Mouse (Mus musculus): ENCODE results near the gene Lect2. TPM values are rescaled to one million over a fixed set of nuclear protein-coding genes. Genes with fewer than 3 reads are reported as not detected.

Gene Lect2
- total RNA-seq (2021), result not detected
- long read RNA-seq, experiment 1, result 0 reads
- long read RNA-seq, experiment 2, result 0 reads

DNA sequence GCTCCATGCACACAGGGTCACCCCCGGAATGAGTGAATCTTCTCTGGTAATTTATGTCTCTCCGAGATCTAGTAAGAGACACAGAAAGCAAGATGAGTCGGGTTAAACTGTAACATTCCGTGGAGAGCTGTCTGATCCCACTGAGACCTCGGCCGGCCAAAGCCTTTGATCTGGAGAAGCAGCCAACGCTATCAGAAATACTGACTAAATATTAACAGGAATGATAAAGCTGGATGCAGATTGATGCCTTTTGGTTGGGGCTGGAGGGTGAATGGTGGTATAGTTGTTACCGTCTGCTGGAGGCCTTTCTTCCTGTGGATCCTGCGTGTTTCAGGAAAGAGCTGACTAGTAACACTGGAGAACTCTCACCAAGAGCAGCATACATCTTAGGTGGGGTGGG lies at the start of gene Lect2:
Gene Lect2 (minus strand): TSS at position 102 of the 400 bp plus-strand sequence.
- H3K27ac ChIP-seq, result no peak within 1 kb of the TSS
- TF ChIP-seq CTCF (conservative IDR thresholded peaks at IDR 0.05), result no peak
- H3K4me3 ChIP-seq, result no peak within 1 kb of the TSS
- DNase-seq (ENCODE audit: low spot score in 2 of 2), result no peak

DNA sequence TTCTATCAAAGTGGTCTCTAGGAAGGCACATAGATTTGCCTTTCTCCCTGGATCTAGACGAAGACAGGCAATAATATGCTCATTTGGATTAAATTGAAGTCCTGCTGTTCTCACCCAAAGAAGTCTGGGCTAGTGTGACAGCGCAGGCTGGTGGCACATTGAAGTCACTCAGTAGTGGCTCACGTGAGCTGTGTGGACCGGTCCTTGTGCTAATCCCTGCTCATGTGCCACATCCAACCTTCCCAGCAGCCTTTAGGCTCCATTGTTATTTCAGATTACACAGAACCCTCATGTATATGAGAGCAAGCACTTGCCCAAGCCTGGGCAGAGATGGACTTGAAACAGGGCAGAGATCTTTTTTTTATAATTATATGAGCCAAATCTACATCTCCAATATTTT lies 49.0 kb upstream of the Lect2 start:
- DNase-seq (ENCODE audit: low spot score in 2 of 2), result no peak
- no peak for TF ChIP-seq CTCF (conservative IDR thresholded peaks at IDR 0.05)
- Histone ChIP-seq H3K4me3 (no peak overlapping the region), H3K27ac (peak overlapping the region; percentile 25; the same call in 1 of the 2 replicates)

GRCm38 (mm10) chr13:56595246-56595645 lies 46.9 kb upstream of the Lect2 start:
- DNase-seq (ENCODE audit: low spot score in 2 of 2), result no peak
- TF ChIP-seq CTCF (conservative IDR thresholded peaks at IDR 0.05), result no peak
- H3K27ac ChIP-seq, result no peak overlapping the region
- no peak overlapping the region for H3K4me3 ChIP-seq

DNA sequence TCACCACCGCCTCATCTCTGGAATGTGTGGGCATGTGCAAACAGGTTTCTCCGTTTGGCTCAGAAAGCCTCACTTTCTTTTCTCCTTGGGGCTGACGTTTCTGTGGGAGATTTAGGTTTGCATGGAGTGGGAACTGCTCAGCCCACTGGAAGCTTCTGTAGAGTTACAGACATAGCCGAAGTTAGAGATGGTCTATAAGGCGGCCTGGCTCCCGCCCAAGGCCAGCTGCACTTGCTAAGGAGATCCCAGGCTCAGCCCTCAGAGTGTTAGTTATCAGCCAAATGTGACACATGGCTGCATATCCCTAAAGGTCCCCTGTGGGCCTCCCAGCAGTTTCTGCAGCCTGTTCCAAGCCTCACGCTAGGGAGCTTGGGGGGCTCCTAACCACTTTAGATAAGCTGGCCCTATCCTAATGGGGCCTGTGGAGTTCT lies 45.7 kb upstream of the Lect2 start:
- no peak overlapping the region for H3K4me3 ChIP-seq
- no peak for DNase-seq (ENCODE audit: low spot score in 2 of 2)
- no peak for TF ChIP-seq CTCF (conservative IDR thresholded peaks at IDR 0.05)
- H3K27ac ChIP-seq, result no peak overlapping the region

DNA sequence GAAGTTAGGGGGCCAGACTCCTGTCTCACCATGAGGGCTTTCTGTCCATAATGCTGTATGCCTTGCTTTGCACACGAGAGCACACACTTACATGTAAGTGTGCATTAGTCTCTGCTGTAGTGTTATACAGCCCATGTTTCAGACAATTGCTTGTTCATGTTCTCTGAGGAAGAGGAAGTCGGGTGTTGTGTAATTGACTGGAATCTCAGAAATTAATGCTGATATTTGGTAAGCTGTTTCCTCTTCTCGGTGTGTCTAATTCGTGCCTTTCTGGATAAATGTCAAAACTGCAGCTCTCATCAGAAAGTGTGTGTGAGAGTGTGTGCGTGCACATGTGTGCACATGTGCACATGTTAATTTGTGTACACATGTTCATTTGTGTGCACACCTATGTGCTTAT lies 44.9 kb upstream of the Lect2 start:
- no peak overlapping the region for H3K27ac ChIP-seq
- DNase-seq (ENCODE audit: low spot score in 2 of 2), result no peak
- TF ChIP-seq CTCF (conservative IDR thresholded peaks at IDR 0.05), result no peak
- H3K4me3 ChIP-seq, result no peak overlapping the region

DNA sequence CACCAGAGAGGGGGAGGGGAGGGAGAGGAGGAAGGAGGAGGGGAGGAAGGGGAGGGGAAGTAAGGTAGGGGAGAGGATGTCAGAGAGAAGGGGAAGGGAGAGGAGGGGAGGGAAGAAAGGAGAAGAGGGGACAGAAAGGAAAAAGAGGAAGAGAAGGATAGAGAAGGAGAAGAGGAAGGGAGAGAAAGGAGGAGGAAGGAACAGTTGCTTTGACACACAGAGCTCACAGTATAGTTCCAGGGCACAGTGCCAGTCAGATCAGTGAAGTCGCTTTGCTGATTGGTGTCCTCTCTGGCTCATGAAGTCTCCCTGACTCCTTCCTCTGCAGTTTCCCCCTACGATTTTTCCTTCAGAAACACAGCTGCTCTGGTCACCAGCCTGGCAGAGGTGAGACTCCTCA lies 43.6 kb upstream of the Lect2 start:
- no peak for TF ChIP-seq CTCF (conservative IDR thresholded peaks at IDR 0.05)
- no peak for DNase-seq (ENCODE audit: low spot score in 2 of 2)
- Histone ChIP-seq H3K27ac (no peak overlapping the region), H3K4me3 (no peak overlapping the region)

GRCm38 (mm10) chr13:56591191-56591590 lies 42.9 kb upstream of the Lect2 start:
- H3K27ac ChIP-seq, result no peak overlapping the region
- H3K4me3 ChIP-seq, result no peak overlapping the region
- TF ChIP-seq CTCF (conservative IDR thresholded peaks at IDR 0.05), result no peak
- no peak for DNase-seq (ENCODE audit: low spot score in 2 of 2)

- H3K27ac ChIP-seq, result no peak overlapping the region
- no peak for TF ChIP-seq CTCF (conservative IDR thresholded peaks at IDR 0.05)
- no peak overlapping the region for H3K4me3 ChIP-seq
- no peak for DNase-seq (ENCODE audit: low spot score in 2 of 2)
Observed at GRCm38 (mm10) chr13:56590202-56590601, 41.9 kb upstream of the Lect2 start.

- Histone ChIP-seq H3K27ac (no peak overlapping the region), H3K4me3 (no peak overlapping the region)
- DNase-seq (ENCODE audit: low spot score in 2 of 2), result no peak
- no peak for TF ChIP-seq CTCF (conservative IDR thresholded peaks at IDR 0.05)
Observed at GRCm38 (mm10) chr13:56588454-56589117, 40.3 kb upstream of the Lect2 start.

DNA sequence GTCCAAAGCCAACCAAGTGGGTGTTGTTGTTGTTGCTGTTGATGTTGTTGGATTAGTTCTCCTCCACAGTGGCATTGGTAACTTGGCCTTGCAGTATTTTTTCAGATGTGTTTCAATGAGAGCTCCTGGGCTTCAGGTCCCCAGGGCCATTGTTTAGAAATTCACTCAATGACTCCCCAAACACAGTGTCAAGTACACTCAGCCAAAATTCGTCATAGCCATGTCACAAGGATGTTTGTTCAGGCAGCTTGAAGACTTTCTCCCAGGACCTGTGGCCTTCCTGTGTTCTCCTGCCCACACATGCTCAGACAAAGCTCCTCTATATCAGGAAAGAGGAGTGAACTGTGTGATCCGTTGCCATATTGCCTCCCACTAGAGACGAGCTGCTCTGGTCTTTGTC lies 37.7 kb upstream of the Lect2 start:
- no peak for TF ChIP-seq CTCF (conservative IDR thresholded peaks at IDR 0.05)
- DNase-seq (ENCODE audit: low spot score in 2 of 2), result no peak
- H3K27ac ChIP-seq, result no peak overlapping the region
- H3K4me3 ChIP-seq, result no peak overlapping the region

GRCm38 (mm10) chr13:56582720-56583119 lies 34.4 kb upstream of the Lect2 start:
- Histone ChIP-seq H3K4me3 (no peak overlapping the region), H3K27ac (peak overlapping the region; percentile 15; the same call in 1 of the 2 replicates)
- no peak for TF ChIP-seq CTCF (conservative IDR thresholded peaks at IDR 0.05)
- DNase-seq (ENCODE audit: low spot score in 2 of 2), result no peak

GRCm38 (mm10) chr13:56581961-56582434 lies 33.7 kb upstream of the Lect2 start:
- TF ChIP-seq CTCF (conservative IDR thresholded peaks at IDR 0.05), result no peak
- H3K27ac ChIP-seq, result peak overlapping the region; percentile 62
- DNase-seq (ENCODE audit: low spot score in 2 of 2), result no peak
- H3K4me3 ChIP-seq, result no peak overlapping the region

DNA sequence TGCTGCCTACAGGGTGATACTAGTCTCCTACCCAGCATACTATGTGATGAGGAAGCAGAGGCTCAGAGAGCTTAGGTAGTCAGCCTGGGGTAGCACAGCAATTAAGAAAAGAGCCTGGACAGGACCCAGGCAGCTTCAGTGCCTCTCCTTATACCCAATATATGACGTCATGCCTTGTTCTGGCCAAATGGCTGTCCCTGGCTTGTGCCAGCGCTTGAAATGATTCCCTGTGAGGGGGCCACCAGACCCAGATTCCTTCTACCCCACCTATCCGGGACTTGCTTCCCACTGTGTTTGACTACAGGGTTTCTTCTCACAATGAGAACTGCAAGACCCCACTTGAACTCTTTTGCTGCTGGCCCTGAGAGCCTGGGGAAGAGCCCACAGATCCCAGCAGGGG lies 33.2 kb upstream of the Lect2 start:
- peak overlapping the region; percentile 68 for H3K27ac ChIP-seq
- H3K4me3 ChIP-seq, result no peak overlapping the region
- no peak for TF ChIP-seq CTCF (conservative IDR thresholded peaks at IDR 0.05)
- no peak for DNase-seq (ENCODE audit: low spot score in 2 of 2)

GRCm38 (mm10) chr13:56580450-56580849 lies 32.1 kb upstream of the Lect2 start:
- DNase-seq (ENCODE audit: low spot score in 2 of 2), result no peak
- no peak for TF ChIP-seq CTCF (conservative IDR thresholded peaks at IDR 0.05)

More at GRCm38 (mm10) chr13:56580450-56580849, 32.1 kb upstream of the Lect2 start:
- H3K4me3 ChIP-seq, result no peak overlapping the region
- no peak overlapping the region for H3K27ac ChIP-seq

All from layer of hippocampus, adult 2 months (tissue).